Mouse (Mus musculus) T-helper 1 cell (primary cell): Measurements from ENCODE around the gene Cit.

Source experiments
- in situ Hi-C: fragments of 300-600 bp; cut with MboI, MseI; formaldehyde crosslinking; loops from one replicate; pipeline ENCODE4 v1.15.1; 2025; ENCODE audit warnings: high pct_unique_total_duplicates

The Cit gene

GRCm38 (mm10) chr5:115908699-115909098 lies 63.6 kb downstream of the Cit start:
- in situ Hi-C loops, result no loop called here

DNA sequence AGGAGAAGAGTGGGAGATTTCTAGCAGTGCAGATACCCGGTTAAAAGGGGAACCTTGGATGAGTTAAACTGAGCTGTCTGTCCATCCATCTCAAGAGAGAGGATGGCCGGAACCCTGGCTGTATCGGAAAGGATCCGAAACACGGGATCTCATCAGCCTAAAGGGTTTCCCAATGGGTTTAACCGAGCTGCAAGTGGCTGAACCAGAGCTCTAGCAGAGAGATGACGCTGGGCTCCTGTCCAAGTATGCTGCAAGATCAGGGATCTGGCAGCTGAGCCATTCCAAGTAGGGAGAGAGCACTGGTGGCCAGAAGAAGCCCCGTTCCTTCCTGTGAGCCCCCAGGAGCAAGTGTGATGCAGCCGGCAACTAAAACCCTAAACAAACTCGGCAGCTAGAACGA lies 64.0 kb downstream of the Cit start:
- in situ Hi-C loops, result no loop called here

DNA sequence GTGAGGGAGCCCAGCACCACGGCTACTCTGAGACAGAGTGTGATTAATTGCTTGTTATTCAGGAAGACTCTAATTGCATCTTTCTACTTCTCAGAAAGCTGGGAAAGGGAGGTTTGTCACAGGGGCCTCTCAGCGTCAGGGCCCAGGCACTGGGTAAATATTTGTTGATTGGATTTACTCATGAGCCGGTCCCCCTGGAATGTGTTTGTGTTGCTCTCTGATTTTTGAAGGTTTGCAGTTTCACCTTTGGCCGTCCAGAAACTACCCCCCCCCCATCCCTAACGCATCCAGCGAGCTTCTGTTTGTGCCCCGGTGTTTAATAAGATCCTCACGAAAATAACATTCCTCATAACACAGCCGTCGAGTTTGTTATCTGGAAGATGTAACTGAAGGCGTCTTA lies 65.4 kb downstream of the Cit start:
- in situ Hi-C loops, result no loop called here

- in situ Hi-C loops, result no loop called here
Observed at GRCm38 (mm10) chr5:115915481-115915880, 70.4 kb downstream of the Cit start.

GRCm38 (mm10) chr5:115917960-115918359 lies 72.9 kb downstream of the Cit start:
- in situ Hi-C loops, result no loop called here

DNA sequence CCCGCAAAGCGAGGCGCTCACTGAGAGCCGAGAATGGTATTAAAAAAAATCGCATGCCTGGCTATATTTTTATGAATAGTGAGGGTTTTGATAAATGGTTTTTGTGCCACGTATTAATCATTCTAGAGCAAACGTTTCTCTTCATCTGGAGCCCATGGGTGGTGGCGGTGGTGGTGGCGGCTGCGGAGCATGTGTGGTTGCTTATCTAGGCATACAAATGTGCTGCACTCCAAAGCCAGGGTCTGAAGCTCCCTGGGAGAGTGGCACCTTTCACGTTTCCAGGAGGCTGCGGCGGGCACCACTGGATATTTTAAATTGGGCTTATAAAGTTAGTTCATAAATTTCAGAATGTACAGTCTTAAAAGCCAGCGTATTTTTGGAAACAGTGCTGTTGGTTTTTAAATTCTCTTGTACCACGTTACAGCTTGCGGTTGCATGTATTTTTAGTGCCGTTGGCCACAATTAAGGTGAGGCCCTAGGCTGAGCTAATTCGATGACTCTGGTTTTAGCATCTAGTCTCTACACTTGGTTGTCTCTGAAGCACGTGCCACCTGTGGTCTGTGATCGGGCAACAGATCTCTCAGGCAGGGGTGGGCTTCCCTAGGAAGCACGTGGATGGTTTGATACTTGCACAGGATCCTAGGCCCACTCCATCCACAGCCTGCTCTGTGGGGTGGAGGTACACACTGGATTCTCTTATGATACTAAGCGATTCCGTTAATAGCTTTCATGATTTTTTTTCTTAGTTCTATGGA lies 73.7 kb downstream of the Cit start:
- in situ Hi-C loops, result no loop called here

DNA sequence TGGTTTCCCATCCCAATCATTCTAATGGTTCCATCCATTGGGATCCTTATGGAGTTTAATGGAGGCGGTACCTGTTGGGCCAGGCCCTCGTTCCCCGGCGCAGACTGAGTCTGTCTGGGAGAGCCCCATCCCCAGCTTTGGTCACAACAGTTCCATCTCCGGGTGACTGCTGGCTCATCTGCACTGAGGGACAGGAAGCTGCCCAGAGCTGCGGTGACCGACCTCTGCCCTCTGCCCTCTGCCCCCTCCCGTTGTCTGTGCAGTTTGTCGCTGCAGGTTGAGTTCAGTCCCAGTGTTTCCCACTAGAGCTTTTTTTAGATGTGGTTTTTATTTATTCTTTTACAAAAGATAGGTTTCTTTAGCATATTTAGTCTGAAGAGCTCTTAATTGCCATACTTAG lies 76.9 kb downstream of the Cit start:
- in situ Hi-C loops, result no loop called here

- in situ Hi-C loops, result no loop called here
Observed at GRCm38 (mm10) chr5:115924946-115925345, 79.9 kb downstream of the Cit start.

DNA sequence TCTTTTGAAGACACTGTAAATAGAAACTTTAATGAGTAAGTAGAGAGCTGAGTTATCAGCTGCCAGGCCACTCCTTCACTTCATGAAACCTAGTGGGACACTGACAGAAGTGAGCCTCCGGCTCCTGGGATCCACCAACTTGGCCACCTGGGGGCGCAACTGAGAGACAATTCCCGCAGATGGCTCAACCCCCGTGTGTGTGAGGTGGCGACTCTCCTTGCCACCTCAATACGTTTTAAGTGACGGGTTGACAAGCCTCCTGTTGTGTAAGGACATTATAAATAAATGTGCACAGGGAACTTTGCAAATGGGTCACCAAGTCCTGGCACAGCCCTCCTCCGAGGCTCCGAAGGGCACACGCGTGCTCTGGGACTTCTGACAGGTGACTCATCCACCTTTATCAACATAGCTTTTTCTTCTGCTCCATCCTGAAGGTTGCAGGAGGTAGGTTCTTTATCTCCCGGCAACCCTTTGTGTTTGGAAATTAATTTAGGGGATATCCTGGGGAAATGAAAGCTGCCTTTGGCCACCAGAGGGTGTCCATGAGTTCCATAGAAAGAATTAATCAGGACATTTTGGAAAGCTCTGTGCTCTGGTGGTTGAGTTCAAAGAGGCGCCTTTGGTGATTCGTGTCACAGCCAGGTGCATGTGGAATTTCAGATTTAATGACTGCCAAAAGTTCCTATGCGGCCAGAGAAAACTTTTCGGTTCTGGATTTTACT lies 83.9 kb downstream of the Cit start:
- in situ Hi-C loops, result no loop called here

GRCm38 (mm10) chr5:115932325-115932724 lies 87.2 kb downstream of the Cit start:
- in situ Hi-C loops, result no loop called here

DNA sequence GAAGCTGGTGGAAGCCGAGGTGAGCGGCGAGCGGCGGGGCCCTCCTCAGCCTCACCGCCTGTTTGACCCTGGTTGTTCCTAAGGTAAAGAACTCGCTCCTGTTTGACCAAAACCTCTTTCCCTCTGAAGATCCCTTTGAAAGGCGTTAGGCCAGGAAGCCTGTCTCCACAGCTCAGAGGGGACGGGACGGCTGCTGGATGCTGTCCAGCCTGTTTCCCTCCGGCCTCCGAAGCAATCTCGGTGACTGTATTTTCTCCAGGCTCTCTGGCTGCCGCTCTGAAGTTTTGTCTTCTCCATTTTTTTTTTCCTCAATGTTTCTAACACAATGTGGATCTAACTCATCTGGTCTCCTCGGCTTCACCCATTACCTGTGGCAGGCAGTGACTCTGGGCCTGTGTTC lies 91.8 kb downstream of the Cit start:
- in situ Hi-C loops, result no loop called here

DNA sequence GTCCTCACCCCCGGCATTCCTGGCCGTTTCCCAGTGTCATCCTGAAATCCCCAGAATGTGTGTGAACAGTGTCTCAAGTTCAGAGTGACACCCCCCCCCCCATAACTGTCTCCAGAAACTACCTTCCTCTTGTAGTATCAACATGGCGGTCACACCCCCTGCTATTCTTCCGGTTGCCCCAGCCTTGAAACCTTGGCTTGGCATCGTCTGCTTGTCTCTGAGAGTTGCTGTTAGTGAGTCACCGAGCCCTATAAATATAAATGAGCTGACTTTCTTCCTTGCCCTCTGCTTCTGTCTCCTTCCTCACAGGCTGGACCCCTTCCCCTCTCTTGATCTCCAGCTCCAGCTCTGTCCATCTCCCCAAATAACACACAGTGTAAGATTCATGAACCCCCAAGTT lies 92.5 kb downstream of the Cit start:
- in situ Hi-C loops, result no loop called here

DNA sequence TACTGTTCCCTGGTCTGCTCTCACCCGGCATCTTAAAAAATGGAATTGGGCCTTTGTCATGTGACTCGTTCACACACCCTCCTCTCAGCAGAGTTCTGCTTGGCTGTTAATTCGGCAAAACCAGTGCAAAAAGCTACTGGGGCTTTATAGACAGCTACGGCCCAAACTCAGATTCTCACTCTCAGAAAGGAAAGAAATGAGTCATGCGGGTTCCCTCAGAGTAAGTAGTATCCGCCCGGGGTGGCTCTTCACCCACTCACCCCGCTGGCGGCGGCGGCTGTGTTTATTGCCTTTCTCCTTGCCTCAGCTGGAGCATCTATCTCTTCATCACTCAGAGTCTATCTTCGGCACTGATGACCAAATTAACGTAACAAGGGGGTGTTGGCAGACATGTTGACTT lies 93.9 kb downstream of the Cit start:
- in situ Hi-C loops, result no loop called here

DNA sequence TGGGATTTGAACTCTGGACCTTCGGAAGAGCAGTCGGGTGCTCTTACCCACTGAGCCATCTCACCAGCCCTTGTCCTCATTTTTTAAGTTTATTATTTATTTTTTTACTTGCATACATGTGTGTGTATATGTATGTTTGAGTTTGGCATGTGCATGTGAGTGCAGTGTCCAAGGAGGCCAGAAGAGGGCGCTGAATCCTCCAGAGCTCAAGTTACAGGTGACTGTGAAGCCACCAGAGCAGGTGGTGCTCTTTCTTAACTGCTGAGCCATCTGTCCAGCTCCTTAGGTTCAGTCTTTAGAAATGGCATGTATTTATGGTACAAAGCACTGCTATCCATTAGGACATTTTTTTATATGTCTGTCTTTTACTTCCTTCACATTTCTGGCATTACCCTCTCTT lies 97.3 kb downstream of the Cit start:
- in situ Hi-C loops, result no loop called here

DNA sequence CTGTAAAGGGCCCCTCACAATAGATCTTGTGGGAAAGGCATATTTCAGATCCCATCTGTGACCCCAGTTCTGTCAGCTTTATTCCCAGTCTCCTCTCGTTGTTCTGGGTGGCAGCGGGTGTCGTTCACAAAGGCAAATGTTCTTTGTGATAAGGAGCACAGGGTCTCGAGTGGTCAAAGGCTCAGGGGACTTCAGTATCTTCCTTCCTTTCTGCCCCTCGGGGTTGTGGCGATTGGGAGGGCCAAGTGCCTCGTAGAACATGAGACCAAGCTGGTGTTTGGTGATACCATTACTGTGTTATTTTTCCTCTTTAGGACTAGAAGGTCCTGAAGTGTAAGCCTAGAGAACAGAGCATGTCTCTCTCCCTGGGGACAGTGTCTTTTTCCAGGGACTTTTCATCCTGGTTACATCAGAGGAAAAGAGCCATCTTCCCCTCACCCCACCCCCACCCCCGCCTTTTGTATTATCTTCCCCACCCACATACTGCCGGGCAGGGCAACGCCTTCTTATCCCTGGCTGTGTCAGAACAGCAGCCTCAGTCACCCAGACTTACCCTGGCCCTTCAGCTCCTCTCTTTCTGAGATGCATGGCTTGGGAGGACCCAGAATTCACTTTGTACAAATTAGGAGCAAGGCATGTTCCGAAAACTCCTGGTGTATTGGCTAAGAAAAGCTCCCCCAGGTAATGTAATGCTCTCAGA lies 99.9 kb downstream of the Cit start:
- in situ Hi-C loops, result no loop called here

GRCm38 (mm10) chr5:115947622-115948353 lies 102.7 kb downstream of the Cit start:
- in situ Hi-C loops, result no loop called here

DNA sequence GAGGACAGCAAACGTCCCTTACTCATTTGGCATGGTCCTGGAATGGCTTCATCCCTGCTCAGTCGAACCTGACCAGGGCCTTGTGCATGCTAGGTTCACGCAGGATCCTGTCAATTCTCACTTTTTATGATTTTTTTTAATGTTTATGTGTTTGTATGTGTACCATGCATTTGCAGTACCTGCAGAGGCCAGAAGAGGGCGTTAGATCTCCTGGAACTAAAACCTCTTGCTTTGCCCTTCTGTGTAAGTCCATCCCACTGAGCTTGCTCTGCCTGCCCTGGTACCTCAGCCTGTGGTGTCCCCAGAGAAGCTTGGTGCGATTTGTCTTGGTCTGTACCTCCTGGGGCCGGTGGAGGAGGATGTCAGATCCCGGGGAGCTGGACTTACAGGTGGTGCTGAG lies 105.9 kb downstream of the Cit start:
- in situ Hi-C loops, result no loop called here

DNA sequence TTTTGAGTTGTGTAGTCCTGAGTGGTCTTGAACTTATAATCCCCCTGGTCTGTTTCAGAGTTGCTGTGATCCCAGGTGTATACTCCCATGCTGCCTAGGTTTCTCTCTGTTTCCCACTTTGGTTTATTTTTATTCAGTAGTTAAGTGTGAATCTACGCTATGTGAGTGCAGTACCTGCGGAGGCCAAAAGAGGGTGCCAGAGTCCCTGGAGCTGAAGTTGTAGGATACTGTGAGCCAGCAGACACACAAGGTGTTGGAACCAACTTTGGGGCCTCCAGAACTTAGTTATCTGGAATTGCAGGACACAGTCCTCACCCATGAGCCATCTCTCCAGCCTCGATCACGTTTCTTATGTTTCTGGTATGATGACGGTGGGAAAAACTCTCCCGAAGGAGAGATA lies 108.1 kb downstream of the Cit start:
- in situ Hi-C loops, result no loop called here

- in situ Hi-C loops, result no loop called here
Observed at GRCm38 (mm10) chr5:115954084-115954483, 109.0 kb downstream of the Cit start.

GRCm38 (mm10) chr5:115954549-115954948 lies 109.5 kb downstream of the Cit start:
- in situ Hi-C loops, result no loop called here

DNA sequence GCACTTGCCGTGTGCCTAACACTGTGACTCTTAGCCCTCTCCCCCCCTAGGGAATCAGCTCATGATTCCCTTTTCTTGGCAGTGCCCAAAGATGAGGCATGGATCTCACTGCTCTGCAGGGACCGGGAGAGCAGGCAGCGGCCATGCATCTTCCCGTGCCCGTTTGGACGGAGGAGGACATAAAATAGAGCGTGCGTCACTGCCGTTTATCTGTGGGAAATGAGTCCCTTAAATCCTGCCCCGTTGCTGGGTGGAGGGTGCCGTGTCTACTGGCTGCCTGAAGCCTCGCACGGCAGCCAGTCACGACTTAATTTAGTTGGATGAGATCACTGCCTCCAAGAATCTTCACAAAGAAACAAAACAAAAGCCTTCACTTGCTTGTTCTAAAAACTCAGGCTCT lies 110.1 kb downstream of the Cit start:
- in situ Hi-C loops, result no loop called here

DNA sequence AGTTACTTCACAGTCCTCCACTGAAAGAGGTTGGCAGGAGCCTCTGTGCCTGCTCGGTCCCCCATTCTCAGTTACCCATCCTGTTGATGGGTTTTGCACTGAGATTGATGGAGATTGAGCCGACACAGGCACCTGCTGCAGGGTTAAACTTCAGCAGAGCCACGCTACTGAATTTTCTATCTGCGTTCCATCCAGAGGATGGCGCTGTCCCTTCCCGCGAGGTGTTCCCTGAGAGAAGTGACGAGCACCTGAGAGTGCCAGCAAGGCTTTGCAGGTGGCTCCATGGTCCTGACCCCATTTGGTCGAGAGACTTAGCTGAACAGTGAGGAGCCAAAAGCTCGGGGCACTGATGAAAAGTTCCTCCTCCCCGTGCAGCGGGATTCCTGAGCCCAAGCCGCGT lies 111.0 kb downstream of the Cit start:
- in situ Hi-C loops, result no loop called here
